Mouse (Mus musculus): ENCODE results near the gene Trp53i13. TPM values are rescaled to one million over a fixed set of nuclear protein-coding genes. Genes with fewer than 3 reads are reported as not detected.

Gene Trp53i13
- polyA plus RNA-seq, 1 experiment = 26.4 TPM

DNA sequence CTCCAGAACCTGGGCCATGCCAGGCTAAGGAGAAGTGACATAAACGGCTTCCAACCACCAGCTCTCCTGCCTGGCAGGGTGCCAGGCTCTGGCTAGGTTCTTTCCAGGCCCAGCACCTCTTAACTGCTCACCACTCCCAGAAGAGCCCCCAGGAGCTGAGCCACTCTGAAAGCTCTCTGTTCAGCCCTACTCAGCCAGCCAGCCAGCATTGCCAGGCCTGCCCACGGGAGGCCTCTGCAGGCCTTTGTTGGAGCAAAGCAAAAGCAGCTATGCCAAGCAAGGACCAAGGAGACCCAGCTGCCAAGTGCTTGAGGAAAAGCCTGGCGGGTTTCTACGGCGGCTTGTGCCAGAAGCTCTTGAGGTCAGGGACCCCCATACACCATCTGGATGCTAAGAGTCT, 29.0 kb downstream of the Trp53i13 start:
- Histone ChIP-seq H3K27ac (ENCODE audit: insufficient read depth, low read length) (no peak overlapping the region), H3K4me3 (ENCODE audit: insufficient read depth, low read length) (no peak overlapping the region)

DNA sequence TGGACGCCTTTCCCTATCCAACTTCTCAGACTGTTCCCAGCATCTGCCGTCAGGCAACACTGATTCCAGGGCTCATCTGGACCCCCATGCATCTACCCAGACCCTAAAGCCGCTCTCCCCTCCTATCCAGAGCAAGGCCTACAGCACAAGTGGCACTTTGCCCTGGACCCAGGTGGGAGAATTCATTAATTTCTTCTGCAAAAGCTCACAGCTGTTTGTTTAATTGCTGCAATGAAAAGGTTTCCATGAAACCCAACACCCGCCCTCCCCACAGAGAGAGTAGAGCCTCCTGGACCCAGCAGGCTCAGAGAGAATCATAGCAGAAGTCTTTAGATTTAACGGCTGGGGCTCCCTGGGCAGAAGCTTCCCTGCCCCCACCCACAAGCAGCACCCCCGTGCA, 30.6 kb downstream of the Trp53i13 start:
- TF ChIP-seq CTCF (IDR thresholded peaks at IDR 0.05; ENCODE audit: borderline replicate concordance, insufficient read depth, low read length) (no peak), POLR2A (IDR thresholded peaks at IDR 0.05; ENCODE audit: low read depth, low read length) (no peak)
- Histone ChIP-seq H3K27ac (ENCODE audit: insufficient read depth, low read length) (no peak overlapping the region), H3K4me1 (ENCODE audit: control insufficient read depth, insufficient read depth, low read length) (peaks cover 4% of the 10 kb centered on the region; the same call in 1 of the 2 replicates), H3K4me3 (ENCODE audit: insufficient read depth, low read length) (no peak overlapping the region)

More for the DNA sequence above, 29.0 kb downstream of the Trp53i13 start:
- no peak for TF ChIP-seq POLR2A (IDR thresholded peaks at IDR 0.05; ENCODE audit: low read depth, low read length)
- no peak for TF ChIP-seq CTCF (IDR thresholded peaks at IDR 0.05; ENCODE audit: borderline replicate concordance, insufficient read depth, low read length)
- peaks cover 10% of the 10 kb centered on the region; the same call in 1 of the 2 replicates for H3K4me1 ChIP-seq (ENCODE audit: control insufficient read depth, insufficient read depth, low read length)

DNA sequence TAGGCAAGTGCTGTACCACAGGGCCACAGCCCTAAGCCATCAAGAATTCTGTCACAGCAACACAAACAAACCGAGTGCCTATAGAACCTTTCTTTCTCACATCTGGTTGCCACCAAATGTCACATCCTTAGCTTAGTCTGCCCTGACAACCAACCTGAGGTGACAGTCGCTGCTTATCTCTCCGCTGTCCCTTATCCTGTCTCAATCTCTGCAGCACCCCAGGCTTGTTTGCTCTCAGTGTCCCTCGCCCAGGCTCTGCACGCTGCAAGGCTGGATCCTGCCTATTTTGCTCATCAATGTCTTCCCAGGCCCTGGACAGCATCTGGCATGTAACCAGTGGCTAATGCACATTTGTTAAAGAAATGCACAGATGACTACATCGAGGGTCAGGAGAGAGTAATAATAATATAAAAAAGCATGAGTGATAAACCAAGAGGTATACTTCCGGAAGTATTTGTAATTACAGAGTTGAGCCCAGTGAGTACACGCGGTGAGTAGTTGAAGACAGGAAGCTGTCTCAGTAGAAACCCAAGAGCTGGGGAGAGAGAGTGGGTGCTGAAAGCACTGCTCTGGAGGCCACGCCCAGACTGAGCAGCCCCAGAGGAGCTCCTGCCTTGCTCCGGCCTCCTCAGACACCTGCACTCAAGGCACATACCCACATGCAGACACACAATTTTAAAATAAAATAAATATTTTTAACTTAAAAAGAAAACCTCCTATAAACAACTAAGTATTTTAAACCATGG, 32.1 kb downstream of the Trp53i13 start:
- Histone ChIP-seq H3K4me3 (ENCODE audit: insufficient read depth, low read length) (no peak overlapping the region), H3K27ac (ENCODE audit: insufficient read depth, low read length) (no peak overlapping the region), H3K4me1 (ENCODE audit: control insufficient read depth, insufficient read depth, low read length) (0 out of 2 replicates have a peak, but pooled peaks cover 2% of the 10 kb centered on the region)
- no peak for TF ChIP-seq CTCF (IDR thresholded peaks at IDR 0.05; ENCODE audit: borderline replicate concordance, insufficient read depth, low read length)

GRCm38 (mm10) chr11:77483043-77483442, 32.7 kb downstream of the Trp53i13 start:
- Histone ChIP-seq H3K27ac (ENCODE audit: insufficient read depth, low read length) (no peak overlapping the region), H3K4me1 (ENCODE audit: control insufficient read depth, insufficient read depth, low read length) (0 out of 2 replicates have a peak, but pooled peaks cover 2% of the 10 kb centered on the region), H3K4me3 (ENCODE audit: insufficient read depth, low read length) (no peak overlapping the region)
- no peak for TF ChIP-seq CTCF (IDR thresholded peaks at IDR 0.05; ENCODE audit: borderline replicate concordance, insufficient read depth, low read length)
- TF ChIP-seq POLR2A (IDR thresholded peaks at IDR 0.05; ENCODE audit: low read depth, low read length) = no peak

GRCm38 (mm10) chr11:77476895-77477294, 38.9 kb downstream of the Trp53i13 start:
- TF ChIP-seq CTCF (IDR thresholded peaks at IDR 0.05; ENCODE audit: borderline replicate concordance, insufficient read depth, low read length) (no peak), POLR2A (IDR thresholded peaks at IDR 0.05; ENCODE audit: low read depth, low read length) (no peak)
- H3K4me3 ChIP-seq (ENCODE audit: insufficient read depth, low read length) = no peak overlapping the region
- H3K27ac ChIP-seq (ENCODE audit: insufficient read depth, low read length) = no peak overlapping the region
- no peaks in the 10 kb centered on the region for H3K4me1 ChIP-seq (ENCODE audit: control insufficient read depth, insufficient read depth, low read length)

DNA sequence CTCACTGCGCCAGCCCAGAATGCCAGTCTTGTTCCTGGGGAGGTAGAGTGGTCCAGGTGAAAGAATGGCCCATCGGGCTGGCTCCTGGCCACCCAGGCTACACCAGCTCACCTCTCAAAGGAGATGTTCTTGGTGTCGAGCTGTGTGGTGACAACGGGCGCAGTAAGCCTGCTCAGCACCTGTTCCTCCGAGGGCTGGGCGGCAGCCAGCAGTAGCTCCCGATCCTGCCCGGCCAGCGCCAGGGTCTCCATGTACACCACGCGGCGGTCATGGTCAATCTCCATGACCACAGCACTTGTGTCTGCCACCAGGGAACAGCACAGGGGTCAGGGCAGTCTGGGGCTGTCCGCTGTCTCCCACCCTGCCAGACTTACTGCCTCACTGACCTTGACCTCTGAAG, 39.6 kb downstream of the Trp53i13 start:
- no peak for TF ChIP-seq CTCF (IDR thresholded peaks at IDR 0.05; ENCODE audit: borderline replicate concordance, insufficient read depth, low read length)
- no peak overlapping the region for H3K4me3 ChIP-seq (ENCODE audit: insufficient read depth, low read length)
- H3K4me1 ChIP-seq (ENCODE audit: control insufficient read depth, insufficient read depth, low read length) = no peaks in the 10 kb centered on the region
- no peak overlapping the region for H3K27ac ChIP-seq (ENCODE audit: insufficient read depth, low read length)

- H3K4me1 ChIP-seq (ENCODE audit: control insufficient read depth, insufficient read depth, low read length) = no peaks in the 10 kb centered on the region
- no peak for TF ChIP-seq CTCF (IDR thresholded peaks at IDR 0.05; ENCODE audit: borderline replicate concordance, insufficient read depth, low read length)
- no peak for TF ChIP-seq POLR2A (IDR thresholded peaks at IDR 0.05; ENCODE audit: low read depth, low read length)
- no peak overlapping the region for H3K27ac ChIP-seq (ENCODE audit: insufficient read depth, low read length)
- no peak overlapping the region for H3K4me3 ChIP-seq (ENCODE audit: insufficient read depth, low read length)
Observed at GRCm38 (mm10) chr11:77472775-77473174, 43.0 kb downstream of the Trp53i13 start.

DNA sequence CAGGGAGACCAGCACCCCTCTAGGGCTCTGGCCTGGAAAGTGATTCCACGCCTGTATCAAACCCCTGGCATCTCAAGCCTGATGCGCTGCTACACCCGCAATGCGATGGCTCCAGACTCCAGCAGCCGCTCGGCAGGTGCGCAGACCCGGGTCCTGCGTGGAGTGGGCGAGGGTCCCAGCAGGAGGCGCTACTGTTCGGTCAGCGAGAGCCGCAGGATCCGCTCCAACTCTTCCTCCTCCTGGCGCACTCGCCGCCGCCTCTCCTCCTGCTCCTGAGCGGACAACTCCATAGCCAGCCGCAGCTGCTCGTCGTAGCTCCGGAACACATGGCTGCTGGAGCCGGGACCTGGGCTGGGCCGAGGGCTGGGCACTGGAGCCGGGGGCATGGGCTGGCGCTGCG, 44.4 kb downstream of the Trp53i13 start:
- H3K4me3 ChIP-seq (ENCODE audit: insufficient read depth, low read length) = no peak overlapping the region
- TF ChIP-seq POLR2A (IDR thresholded peaks at IDR 0.05; ENCODE audit: low read depth, low read length) (no peak), CTCF (IDR thresholded peaks at IDR 0.05; ENCODE audit: borderline replicate concordance, insufficient read depth, low read length) (no peak)
- H3K4me1 ChIP-seq (ENCODE audit: control insufficient read depth, insufficient read depth, low read length) = no peaks in the 10 kb centered on the region
- no peak overlapping the region for H3K27ac ChIP-seq (ENCODE audit: insufficient read depth, low read length)

DNA sequence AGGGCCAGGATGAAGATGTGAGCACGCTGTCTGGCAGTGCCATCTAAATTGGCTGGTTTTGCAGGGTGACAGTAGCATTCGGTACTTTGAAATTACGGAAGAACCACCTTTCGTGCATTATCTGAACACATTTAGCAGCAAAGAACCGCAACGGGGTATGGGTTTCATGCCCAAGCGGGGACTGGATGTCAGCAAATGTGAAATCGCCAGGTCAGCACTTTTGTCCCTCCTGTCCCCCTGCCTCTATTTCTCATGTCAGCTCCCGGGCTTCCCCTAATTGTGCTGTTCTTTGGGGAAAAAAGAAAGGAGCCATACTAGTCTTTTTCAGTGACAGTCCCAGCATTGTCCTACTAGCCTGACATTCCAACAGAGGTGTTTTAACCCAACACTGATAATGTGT, 47.4 kb downstream of the Trp53i13 start:
- H3K4me3 ChIP-seq (ENCODE audit: insufficient read depth, low read length) = no peak overlapping the region
- peaks cover 3% of the 10 kb centered on the region; the same call in 1 of the 2 replicates for H3K4me1 ChIP-seq (ENCODE audit: control insufficient read depth, insufficient read depth, low read length)
- TF ChIP-seq CTCF (IDR thresholded peaks at IDR 0.05; ENCODE audit: borderline replicate concordance, insufficient read depth, low read length) = no peak
- no peak overlapping the region for H3K27ac ChIP-seq (ENCODE audit: insufficient read depth, low read length)

DNA sequence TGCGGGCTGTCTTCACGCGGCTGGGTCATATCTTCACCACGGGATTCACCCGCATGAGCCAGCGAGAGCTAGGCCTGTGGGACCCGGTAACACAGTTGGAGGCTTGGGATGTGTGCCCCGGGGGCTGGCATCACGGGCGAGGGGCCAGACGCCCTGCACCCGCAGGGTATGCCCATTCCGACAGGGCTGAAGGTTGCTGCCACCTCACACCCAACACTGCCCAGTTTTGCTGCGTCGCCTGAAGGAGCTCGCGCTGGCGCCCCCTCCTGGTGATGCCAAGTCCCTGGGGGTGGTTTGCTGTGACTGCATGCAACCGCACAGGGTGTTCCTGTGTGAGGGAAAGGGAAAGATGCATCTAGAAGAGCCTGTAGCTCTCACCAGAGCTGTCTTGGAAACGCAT, 48.0 kb downstream of the Trp53i13 start:
- Histone ChIP-seq H3K27ac (ENCODE audit: insufficient read depth, low read length) (no peak overlapping the region), H3K4me3 (ENCODE audit: insufficient read depth, low read length) (no peak overlapping the region), H3K4me1 (ENCODE audit: control insufficient read depth, insufficient read depth, low read length) (peaks cover 6% of the 10 kb centered on the region; the same call in 1 of the 2 replicates)
- TF ChIP-seq POLR2A (IDR thresholded peaks at IDR 0.05; ENCODE audit: low read depth, low read length) (no peak), CTCF (IDR thresholded peaks at IDR 0.05; ENCODE audit: borderline replicate concordance, insufficient read depth, low read length) (peak; percentile 64)
